ENCODE assay signal across 7 mouse cellular contexts in the genomic region with DNA sequence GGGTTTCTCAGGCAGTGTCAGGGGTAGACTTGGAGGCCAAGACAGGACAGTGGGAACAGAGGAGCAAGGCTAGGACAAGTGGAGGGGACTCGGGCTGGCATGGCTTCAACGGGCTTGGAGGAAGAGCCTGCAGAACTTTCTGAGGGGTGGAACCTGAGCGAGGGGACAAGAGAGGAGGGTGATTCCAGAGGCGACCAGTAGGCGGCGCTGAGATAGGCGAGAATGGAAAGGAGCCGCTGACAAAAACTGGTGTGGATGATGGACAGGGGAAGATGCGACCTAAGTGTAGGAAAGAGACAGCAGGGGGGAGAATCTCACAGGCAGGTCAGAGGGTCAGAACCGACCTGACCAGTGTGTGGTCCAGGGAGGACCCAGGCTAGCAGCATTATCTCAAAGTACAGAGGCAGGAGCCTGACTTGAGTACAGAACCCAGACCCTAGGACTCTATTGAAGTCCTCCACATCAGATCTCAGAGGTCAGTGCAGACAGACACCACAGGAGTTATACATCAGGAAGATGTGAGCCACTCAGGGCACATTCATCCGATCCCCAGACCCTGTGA. TPM values are rescaled to one million over a fixed set of nuclear protein-coding genes. Genes with fewer than 3 reads are reported as not detected.
DNase-seq lines count a peak whose midpoint lies in the region; TF ChIP-seq lines count a peak whose summit lies in the region.

No protein-coding gene starts in this region.

- H3K27me3 ChIP-seq in E14TG2a.4 (ENCODE audit: insufficient read depth, low read length), result peaks cover 98% of the 10 kb centered on the region
- H3K27me3 ChIP-seq in cerebellum, adult 2 months (ENCODE audit: control insufficient read depth, insufficient read depth, low read length), result no peaks in the 10 kb centered on the region

- peak; percentile 97 for TF ChIP-seq CTCF in E14TG2a.4 (conservative IDR thresholded peaks at IDR 0.05; ENCODE audit: low read length)
- peak; percentile 77 for TF ChIP-seq CTCF in cerebellum, adult 2 months (IDR thresholded peaks at IDR 0.05; ENCODE audit: borderline replicate concordance, insufficient read depth, low read depth, low read length)

- no peak overlapping the region for H3K4me3 ChIP-seq in E14TG2a.4 (replicated peaks; ENCODE audit: low read length)
- no peak overlapping the region for H3K4me3 ChIP-seq in cerebellum, adult 2 months (replicated peaks; ENCODE audit: insufficient read depth, low read depth, low read length)

- WGBS in cerebellum, adult 2 months, result 10% methylated on average over 11 of the region's 11 CpGs

- no peak for TF ChIP-seq POLR2A in cerebellum, adult 2 months (IDR thresholded peaks at IDR 0.05; ENCODE audit: borderline replicate concordance, insufficient read depth, low read length)

- peaks cover 20% of the 10 kb centered on the region for H3K4me1 ChIP-seq in E14TG2a.4 (replicated peaks; ENCODE audit: low read depth, low read length)
- H3K4me1 ChIP-seq in cerebellum, adult 2 months (ENCODE audit: control insufficient read depth, insufficient read depth, low read length), result no peaks in the 10 kb centered on the region

- H3K27ac ChIP-seq in cerebellum, adult 2 months (ENCODE audit: insufficient read depth, low read length), result no peak overlapping the region

- H3K36me3 ChIP-seq in E14TG2a.4 (ENCODE audit: insufficient read depth, low read length), result no peaks in the 10 kb centered on the region

- peak; percentile 70 for DNase-seq in A20 (ENCODE audit: low read depth, low spot score)
- DNase-seq in cerebellum, adult 2 months, result peak; percentile 29 to 61
- peak; percentile 85 for DNase-seq in gastrocnemius, postnatal 10 days
- DNase-seq in layer of hippocampus, adult 9-10 months (ENCODE audit: low spot score), result peak; percentile 63
- DNase-seq in lung, postnatal 25 days (ENCODE audit: low spot score), result peak; percentile 36
- DNase-seq in spleen, adult 12 weeks (ENCODE audit: low spot score), result peak; percentile 49

- no peaks in the 10 kb centered on the region for H3K9me3 ChIP-seq in E14TG2a.4 (ENCODE audit: low read length)

RNA-seq across cellular contexts. Expression of gene Kcng1, which starts 7.1 kb away (rescaled TPM):
- 1.5 and 1.8 TPM in 2 replicates for polyA plus RNA-seq in cerebellum, adult 2 months (2012; rRNA removed)
- under 1 TPM; 0.23 to 0.35 TPM for total RNA-seq in gastrocnemius, postnatal 10 days (2021)

RNA-seq across cellular contexts. Expression of gene Mocs3, which starts 44.0 kb away (rescaled TPM):
- 13.4 and 14.1 TPM in 2 replicates for polyA plus RNA-seq in cerebellum, adult 2 months (2012; rRNA removed)
- 1 to 10 TPM; 3.5 to 4.3 TPM for total RNA-seq in gastrocnemius, postnatal 10 days (2021)

RNA-seq across cellular contexts. Expression of gene Dpm1, which starts 44.1 kb away (rescaled TPM):
- 26.7 and 28.1 TPM in 2 replicates for polyA plus RNA-seq in cerebellum, adult 2 months (2012; rRNA removed)
- 10 to 100 TPM; 49.7 to 54.9 TPM for total RNA-seq in gastrocnemius, postnatal 10 days (2021)

RNA-seq across cellular contexts. Expression of gene Gm20716, which starts 44.3 kb away (rescaled TPM):
- 36.1 and 39.9 TPM in 2 replicates for polyA plus RNA-seq in cerebellum, adult 2 months (2012; rRNA removed)
- total RNA-seq in gastrocnemius, postnatal 10 days (2021), result 10 to 100 TPM; 14.6 to 19.5 TPM
